Mouse (Mus musculus) ovary, postnatal 14 days (tissue): ENCODE data around the gene Cox7a1.
"Not testable (repeated sequence)": the region's sequence is repeated elsewhere in the genome, so short reads cannot be mapped to it uniquely, and the experiment has no call there.

Source experiments
- DNase-seq: peaks from one replicate; pipeline ENCODE4 v3.0.0; 2022; ENCODE audit warnings: low spot score

Cox7a1 gene

GRCm38 (mm10) chr7:30193013-30193412 lies 9.1 kb downstream of the Cox7a1 start:
- DNase-seq, result no peak

- peak; percentile 51 for DNase-seq
Observed at GRCm38 (mm10) chr7:30193581-30194100, 9.7 kb downstream of the Cox7a1 start.

GRCm38 (mm10) chr7:30194101-30194831 lies 10.3 kb downstream of the Cox7a1 start:
- DNase-seq, result no peak

GRCm38 (mm10) chr7:30194884-30195283 lies 10.9 kb downstream of the Cox7a1 start:
- peak; percentile 86 for DNase-seq

GRCm38 (mm10) chr7:30195461-30195860 lies 11.5 kb downstream of the Cox7a1 start:
- no peak for DNase-seq

GRCm38 (mm10) chr7:30196171-30196570 lies 12.2 kb downstream of the Cox7a1 start:
- no peak for DNase-seq

GRCm38 (mm10) chr7:30197592-30198129 lies 13.7 kb downstream of the Cox7a1 start:
- DNase-seq, result no peak

GRCm38 (mm10) chr7:30198481-30198971 lies 14.6 kb downstream of the Cox7a1 start, which contains the start of gene Capns1:
Gene Capns1, minus strand, starts transcription at chr7:30198811.
- no peak for DNase-seq

- no peak for DNase-seq
Observed at GRCm38 (mm10) chr7:30199498-30200139, 15.7 kb downstream of the Cox7a1 start.

- DNase-seq, result no peak
Observed at GRCm38 (mm10) chr7:30200200-30200599, 16.3 kb downstream of the Cox7a1 start.

- not testable (repeated sequence) for DNase-seq
Observed at GRCm38 (mm10) chr7:30200661-30201060, 16.7 kb downstream of the Cox7a1 start.

GRCm38 (mm10) chr7:30202895-30203690 lies 19.1 kb downstream of the Cox7a1 start:
- no peak for DNase-seq

GRCm38 (mm10) chr7:30204380-30204779 lies 20.4 kb downstream of the Cox7a1 start:
- no peak for DNase-seq

GRCm38 (mm10) chr7:30205383-30205782 lies 21.4 kb downstream of the Cox7a1 start:
- peak; percentile 66 for DNase-seq

GRCm38 (mm10) chr7:30206364-30206763 lies 22.4 kb downstream of the Cox7a1 start:
- DNase-seq, result not testable (repeated sequence)

GRCm38 (mm10) chr7:30211025-30211424 lies 27.1 kb downstream of the Cox7a1 start:
- no peak for DNase-seq

GRCm38 (mm10) chr7:30213881-30214280 lies 29.9 kb downstream of the Cox7a1 start:
- no peak for DNase-seq

- DNase-seq, result no peak
Observed at GRCm38 (mm10) chr7:30215875-30216274, 31.9 kb downstream of the Cox7a1 start.

- peak; percentile 58 for DNase-seq
Observed at GRCm38 (mm10) chr7:30216723-30217151, 32.8 kb downstream of the Cox7a1 start.

- DNase-seq, result no peak
Observed at GRCm38 (mm10) chr7:30217277-30217676, 33.3 kb downstream of the Cox7a1 start.

- DNase-seq, result peak; percentile 46
Observed at GRCm38 (mm10) chr7:30219293-30220007, 35.5 kb downstream of the Cox7a1 start.
